Mouse (Mus musculus) right cerebral cortex, adult 18-20 months (tissue): ENCODE data around the gene Ppp1r13l.

ENCODE experiments used
- DNase-seq: peaks from one replicate; pipeline ENCODE4 v3.0.0; 2022; ENCODE audit warnings: mixed read lengths

The Ppp1r13l gene

GRCm38 (mm10) chr7:19359299-19359891 lies at the start of gene Ppp1r13l, which contains the start of gene Cd3eap:
Gene Ppp1r13l, plus strand, starts transcription at chr7:19359749.
Gene Cd3eap, minus strand, starts transcription at chr7:19359483.
- peak; percentile 90 for DNase-seq

DNA sequence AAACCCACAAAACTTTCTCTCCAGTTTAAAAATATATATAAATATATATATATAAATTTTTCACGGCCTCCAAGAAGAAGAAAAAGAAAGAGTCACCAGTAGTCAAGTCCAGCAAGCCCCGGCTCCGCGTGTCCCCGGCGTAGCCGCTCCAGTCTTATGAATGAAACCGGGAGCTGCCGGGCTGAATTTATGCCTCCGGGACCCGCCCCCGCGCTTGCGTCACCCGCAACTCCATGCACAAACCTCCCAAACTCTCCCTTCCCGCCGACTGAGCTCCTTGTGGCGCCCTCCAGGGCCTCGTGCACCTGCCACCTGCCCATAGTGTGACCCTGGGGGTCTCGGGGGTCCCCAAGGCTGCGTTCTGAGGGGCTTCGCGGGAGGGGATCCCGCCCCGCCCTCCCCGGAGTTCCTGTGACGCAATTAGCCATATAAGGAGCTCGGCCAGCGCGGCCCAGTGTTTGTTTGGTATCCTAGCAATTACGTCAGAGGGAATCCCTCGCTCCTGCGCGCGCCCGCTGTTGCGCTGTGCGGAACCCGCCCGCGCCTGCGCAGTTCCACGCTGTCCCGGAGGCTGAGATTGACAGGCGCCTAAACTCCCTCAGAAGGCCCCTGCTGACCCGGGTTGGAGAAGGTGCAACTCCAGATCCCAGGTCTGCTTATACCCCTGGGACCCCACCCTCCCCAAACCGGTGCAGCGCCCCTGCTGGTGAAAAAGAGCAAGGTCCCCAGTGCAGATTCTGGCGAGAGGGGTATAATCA lies 49.5 kb upstream of the Ppp1r13l start, which contains the start of gene Fosb:
TSS of gene Fosb (minus strand) at position 168 of the 758 bp plus-strand sequence.
- peak; percentile 96 for DNase-seq

- DNase-seq, result no peak
Observed at GRCm38 (mm10) chr7:19311991-19312390, 47.6 kb upstream of the Ppp1r13l start.

DNA sequence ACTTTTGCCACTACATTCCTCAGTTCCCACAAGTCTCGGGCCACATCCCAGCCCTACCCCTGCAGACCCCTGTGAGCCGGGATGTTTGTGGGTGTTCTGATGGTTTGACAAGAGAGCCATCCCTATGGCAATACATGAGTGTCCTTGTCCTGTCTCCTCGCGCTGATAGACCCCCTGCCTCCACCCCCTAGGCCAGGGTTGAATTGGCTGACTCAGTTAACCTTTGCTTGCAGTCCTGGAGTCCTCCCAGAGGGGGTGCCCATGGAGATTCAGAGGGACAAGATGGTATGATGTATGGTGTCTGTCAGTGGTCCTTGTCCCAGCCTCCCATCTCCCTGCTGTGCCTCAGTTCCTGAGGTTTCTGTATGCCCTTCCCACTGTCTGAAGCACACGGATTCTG lies 45.5 kb upstream of the Ppp1r13l start:
- DNase-seq, result no peak

DNA sequence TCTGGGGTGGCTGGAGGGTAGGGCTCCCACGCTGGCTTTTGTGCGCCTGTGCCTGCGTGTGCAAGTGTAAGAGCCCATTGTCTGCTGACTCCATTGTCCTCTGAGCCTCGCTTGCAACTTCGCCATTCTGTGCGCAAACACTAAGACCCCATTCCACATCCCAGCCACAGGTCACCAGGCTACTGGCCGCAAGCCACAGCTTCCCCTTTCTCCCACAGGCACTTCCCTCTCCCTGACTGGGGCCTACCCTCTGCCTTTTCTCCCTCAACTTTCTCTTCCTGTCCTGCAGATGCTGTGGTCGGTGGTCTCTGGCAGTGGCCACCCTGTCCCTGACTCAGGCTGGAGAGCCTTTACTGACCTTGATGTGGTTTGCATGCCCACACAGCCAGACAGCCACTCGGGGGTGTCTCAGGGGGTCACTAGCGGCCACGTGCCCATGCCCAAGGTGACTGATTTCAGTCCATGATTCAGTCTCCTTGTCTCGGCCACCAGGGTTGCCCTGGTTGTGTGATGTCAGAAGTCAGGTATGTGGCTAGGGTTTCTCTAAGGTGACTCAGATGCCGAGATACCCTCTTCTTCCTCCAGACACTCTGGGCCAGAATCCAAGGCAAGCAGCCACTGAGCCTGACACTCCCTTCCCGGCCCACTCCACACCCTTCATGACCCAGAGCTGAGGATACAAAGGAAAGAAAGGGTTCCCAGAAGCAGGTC lies 42.9 kb upstream of the Ppp1r13l start:
- no peak for DNase-seq

DNA sequence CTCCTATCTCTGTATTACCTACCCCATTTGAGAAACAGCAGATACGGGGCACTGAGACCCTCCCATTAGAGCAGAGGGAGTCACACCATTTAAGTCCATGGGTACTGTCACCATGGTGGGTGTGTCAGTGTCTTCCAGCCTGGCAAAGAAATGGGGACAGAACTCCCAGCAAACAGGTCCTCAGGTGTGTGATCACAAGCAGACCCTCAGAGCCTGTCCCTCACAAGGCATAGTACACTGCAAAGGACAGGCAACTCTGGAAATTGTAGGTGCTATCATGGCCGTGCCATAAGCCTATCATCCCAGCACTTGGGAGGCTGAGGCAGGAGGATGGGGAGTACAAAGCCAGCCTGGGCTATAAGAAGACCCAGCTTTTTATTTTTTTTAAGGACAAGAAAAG lies 41.3 kb upstream of the Ppp1r13l start:
- DNase-seq, result no peak

- no peak for DNase-seq
Observed at GRCm38 (mm10) chr7:19318676-19319075, 40.9 kb upstream of the Ppp1r13l start.

- DNase-seq, result no peak
Observed at GRCm38 (mm10) chr7:19319458-19319857, 40.1 kb upstream of the Ppp1r13l start.

- DNase-seq, result peak; percentile 97
Observed at GRCm38 (mm10) chr7:19319906-19320305, 39.6 kb upstream of the Ppp1r13l start.

GRCm38 (mm10) chr7:19320637-19321036 lies 38.9 kb upstream of the Ppp1r13l start:
- no peak for DNase-seq

DNA sequence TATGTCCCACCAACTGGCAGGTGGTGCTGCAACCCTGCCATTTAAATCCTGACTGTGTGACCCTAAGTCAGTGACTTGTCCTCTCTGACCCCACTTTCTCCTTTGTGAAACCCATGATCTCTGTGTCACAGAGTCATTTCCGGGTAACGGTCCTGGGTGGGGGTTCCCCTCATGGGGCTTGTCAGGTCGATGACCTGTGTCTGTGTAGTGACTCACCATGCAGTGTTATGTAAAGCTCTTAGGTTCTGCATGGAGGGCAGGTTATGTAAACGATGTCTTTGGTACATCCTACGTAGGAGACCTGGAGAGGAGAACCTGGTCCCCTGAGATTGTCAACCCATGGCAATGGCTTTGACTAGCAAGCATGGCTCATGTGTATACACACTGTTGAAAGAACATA lies 38.1 kb upstream of the Ppp1r13l start:
- no peak for DNase-seq

- DNase-seq, result no peak
Observed at GRCm38 (mm10) chr7:19322489-19322888, 37.1 kb upstream of the Ppp1r13l start.

GRCm38 (mm10) chr7:19324221-19324620 lies 35.3 kb upstream of the Ppp1r13l start:
- DNase-seq, result no peak

DNA sequence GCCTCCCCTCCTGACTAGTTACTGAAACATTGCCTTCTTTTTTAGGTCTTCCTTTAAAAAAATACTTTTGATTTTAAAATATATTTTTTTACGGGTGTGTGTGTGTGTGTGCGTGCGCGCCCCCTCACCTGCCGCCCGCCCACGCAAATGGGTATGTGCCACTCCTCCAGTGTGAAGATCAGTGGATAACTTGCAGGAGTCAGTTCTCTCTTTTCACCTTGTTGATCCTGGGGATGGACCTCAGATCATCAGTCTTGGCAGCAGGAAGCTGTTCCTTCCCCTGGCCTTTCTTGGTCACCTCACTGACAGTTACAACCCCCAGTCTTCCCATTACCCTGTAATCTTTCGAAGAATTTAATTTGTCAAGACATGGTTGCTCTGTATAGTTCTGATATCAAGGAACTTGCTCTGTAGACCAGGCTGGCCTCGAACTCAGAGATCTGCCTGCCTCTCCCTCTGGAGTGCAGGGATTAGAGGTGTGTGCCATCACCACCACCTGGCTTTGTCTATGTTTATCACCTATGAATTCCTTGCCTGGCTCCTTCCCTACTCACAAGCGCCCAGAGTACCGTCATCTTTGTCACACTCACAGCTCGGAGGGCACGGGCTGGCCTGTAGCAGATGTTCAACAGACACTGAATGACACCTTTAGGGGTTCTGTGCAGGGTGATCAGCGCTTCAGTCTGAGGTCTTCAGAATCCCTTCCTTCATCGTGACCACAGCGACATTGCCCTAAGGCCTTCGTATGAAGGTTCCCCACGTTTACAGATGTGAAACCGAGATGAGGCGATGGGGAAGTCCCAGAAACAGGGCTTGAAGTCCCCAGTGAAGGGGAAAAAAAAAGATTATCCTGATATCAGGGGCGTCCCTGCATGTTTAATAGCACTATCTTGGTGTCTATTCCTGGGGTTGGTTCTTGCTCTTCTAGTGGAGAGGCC lies 34.0 kb upstream of the Ppp1r13l start:
- DNase-seq, result no peak

DNA sequence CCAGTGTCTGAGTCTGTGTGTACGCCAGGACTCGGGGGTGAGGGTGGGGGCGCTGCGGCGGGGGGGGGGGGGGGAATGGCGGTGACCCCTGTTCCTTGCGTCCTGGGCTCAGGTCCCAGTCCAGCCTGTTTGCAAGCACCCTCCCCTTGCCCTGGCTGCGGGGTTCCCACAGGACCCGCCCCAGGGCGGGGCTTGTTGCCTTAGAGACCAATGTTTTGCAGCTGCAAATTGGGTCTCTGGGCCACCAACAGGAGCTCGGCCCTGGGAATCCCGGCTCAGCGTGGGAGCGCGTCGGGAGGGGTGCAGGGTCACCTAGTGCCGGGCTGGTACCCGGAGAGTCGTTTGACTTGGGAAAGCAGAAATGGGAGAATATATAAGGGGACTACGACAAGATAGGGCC lies 33.2 kb upstream of the Ppp1r13l start:
- peak; percentile 85 for DNase-seq

DNA sequence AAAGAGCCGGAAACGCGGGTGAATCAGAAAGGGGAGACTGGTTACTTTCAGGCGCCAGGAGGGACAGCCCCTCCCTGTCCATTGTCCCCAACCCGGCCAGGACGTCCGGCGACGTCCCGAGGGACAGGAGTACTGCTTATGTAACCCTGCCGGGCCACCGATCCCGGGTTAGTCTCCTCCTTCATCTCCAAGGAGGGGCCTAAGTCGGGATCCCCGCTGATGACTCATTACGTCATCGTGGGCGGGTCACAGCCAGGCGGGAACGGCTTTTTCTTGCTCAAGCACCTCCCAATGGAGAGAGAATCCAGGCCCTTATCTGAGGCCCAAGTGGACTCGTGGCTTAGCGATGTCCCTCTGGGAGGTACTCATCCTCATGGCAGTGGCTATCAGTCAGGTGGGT lies 32.4 kb upstream of the Ppp1r13l start:
- peak; percentile 93 for DNase-seq

- no peak for DNase-seq
Observed at GRCm38 (mm10) chr7:19327782-19328181, 31.8 kb upstream of the Ppp1r13l start.

DNA sequence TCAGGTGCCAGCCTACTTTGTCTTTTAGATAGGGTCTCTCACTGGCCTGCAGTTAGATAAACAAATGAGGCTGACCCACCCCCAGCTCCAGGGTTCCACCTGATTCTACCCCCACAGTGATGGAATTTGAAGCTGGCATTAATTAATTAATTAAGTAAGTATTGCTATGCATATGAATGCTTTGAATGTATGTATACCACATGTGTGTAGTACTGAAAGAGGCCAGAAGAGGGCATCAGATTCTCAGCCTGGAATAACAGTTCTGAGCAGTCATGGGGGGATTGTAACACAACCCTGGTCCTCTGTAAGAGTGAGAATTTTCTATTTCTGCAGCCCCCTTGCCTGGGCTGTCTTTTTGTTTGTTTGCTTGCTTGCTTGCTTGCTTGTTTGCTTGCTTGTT lies 31.1 kb upstream of the Ppp1r13l start:
- no peak for DNase-seq

DNA sequence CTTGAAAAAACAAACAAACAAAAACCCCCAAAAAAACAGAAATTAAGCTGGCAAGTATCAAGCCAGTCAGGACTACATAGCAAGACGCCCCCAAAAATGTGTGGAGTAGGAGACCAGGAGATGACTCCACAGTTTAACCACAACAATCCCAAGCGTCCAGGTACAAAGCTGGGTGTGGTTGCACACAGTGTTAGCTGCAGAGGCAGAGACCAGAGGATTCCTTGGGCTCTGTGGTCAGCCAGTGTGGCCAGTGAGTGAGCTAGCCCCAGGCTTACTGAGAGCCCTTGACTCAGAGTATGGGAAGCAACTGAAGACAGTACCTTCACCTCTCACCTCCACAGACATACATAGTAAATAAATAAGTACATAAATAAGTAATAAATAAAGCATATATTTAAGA lies 27.6 kb upstream of the Ppp1r13l start:
- DNase-seq, result no peak

- DNase-seq, result peak; percentile 93
Observed at GRCm38 (mm10) chr7:19332709-19333352, 26.7 kb upstream of the Ppp1r13l start.

- no peak for DNase-seq
Observed at GRCm38 (mm10) chr7:19335583-19335982, 24.0 kb upstream of the Ppp1r13l start.

DNA sequence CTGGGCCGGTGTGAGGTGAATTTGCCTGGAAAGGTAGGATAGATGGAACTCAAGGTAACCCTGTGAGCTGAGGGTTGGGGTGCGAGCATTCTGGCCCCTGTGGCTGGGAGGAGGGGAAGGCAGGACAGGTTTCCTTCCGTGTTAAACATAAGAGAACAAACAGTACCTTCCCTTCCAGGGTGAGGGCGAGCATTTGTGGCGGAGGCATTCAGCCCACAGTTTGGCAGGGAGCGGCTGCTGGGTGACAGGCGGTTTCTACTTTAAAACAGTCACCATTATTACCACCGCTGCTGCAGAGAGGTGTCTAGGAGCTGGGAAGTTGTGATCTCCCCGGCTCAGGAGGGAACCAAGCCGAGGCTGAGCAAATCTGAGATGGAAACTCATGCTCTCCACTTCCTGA lies 22.4 kb upstream of the Ppp1r13l start:
- peak; percentile 67 for DNase-seq
